Comparison of ENCODE assay signal across 27 mouse cellular contexts in the genomic region with DNA sequence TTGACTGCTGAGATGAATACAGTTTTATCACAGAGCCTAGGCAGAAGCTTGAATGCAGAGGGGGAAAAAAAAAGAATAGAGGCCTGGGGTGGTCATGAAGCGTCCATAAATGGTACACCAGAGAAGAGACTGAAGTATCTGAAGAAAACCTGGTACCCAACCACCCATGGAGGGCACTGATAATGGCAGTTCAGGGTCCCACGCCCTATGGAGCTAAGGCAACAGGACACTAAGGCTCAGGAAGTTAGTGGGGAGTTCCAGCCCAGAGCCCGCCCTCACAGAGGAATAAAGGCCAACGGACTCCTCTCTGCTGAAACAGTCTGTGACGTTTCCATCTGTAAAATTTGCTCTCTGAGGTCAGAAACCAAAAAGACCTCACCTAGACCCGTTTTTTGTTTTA. TPM values are rescaled to one million over a fixed set of nuclear protein-coding genes. Genes with fewer than 3 reads are reported as not detected.
DNase-seq lines count a peak whose midpoint lies in the region; ATAC-seq and TF ChIP-seq lines count a peak whose summit lies in the region.
"Had no signal": no experiment of that assay in that cellular context is flagged by ENCODE, and none has a peak within 500 bp of the region (broad histone marks: within the 10 kb centered on the region; RNA-seq: fewer than 3 reads in every experiment).

No protein-coding gene starts in this region.

- H3K4me2 ChIP-seq in liver, embryonic 14.5 days (ENCODE audit: low read depth) = peak overlapping the region; percentile 23
- H3K4me2 ChIP-seq: embryonic facial prominence, embryonic 12.5 days; heart, embryonic 12.5 days; hindbrain, embryonic 15.5 days had no signal

- peak; percentile 60 for DNase-seq in liver
- DNase-seq in liver, embryonic 14.5 days (ENCODE audit: low read depth in 3 of 3, low spot score in 3 of 3) = peak in 1 of 3 experiments; percentile 47
- DNase-seq in limb, embryonic 10.5 days (ENCODE audit: low spot score) = no peak
- DNase-seq in lung, postnatal 10 days = no peak
- DNase-seq in left cerebral cortex, postnatal 14 days (ENCODE audit: low spot score in 2 of 2) = no peak
- DNase-seq: adrenal gland, adult 2 months; adrenal gland, postnatal 36 days; cerebellum, adult 11 months; cerebellum, adult 8-10 months; cerebellum, postnatal 14 days; gastrocnemius, adult 2 months; gastrocnemius, postnatal 25 days had no signal

- H3K36me3 ChIP-seq in liver, embryonic 14.5 days (replicated peaks; ENCODE audit: control insufficient read depth, insufficient read depth, low read depth) = no peaks in the 10 kb centered on the region
- H3K36me3 ChIP-seq in limb, embryonic 10.5 days = no peaks in the 10 kb centered on the region
- H3K36me3 ChIP-seq: embryonic facial prominence, embryonic 12.5 days; forebrain, embryonic 10.5 days; heart, embryonic 12.5 days; hindbrain, embryonic 10.5 days; hindbrain, embryonic 15.5 days had no signal

- no peaks in the 10 kb centered on the region for H3K27me3 ChIP-seq in liver, embryonic 14.5 days (ENCODE audit: control insufficient read depth, insufficient read depth, low read length)
- H3K27me3 ChIP-seq in limb, embryonic 10.5 days (ENCODE audit: low read depth, poor library complexity, severe bottlenecking) = peaks cover 4% of the 10 kb centered on the region; the same call in 1 of the 2 replicates
- H3K27me3 ChIP-seq: embryonic facial prominence, embryonic 12.5 days; hindbrain, embryonic 15.5 days had no signal

- no peak for TF ChIP-seq CTCF in liver, embryonic 14.5 days (IDR thresholded peaks at IDR 0.05; ENCODE audit: low read depth)

- no peak overlapping the region for H3K4me3 ChIP-seq in liver, embryonic 14.5 days (ENCODE audit: insufficient read depth in 1 of 2, low read depth in 2 of 2, low read length in 2 of 2)
- no peak overlapping the region for H3K4me3 ChIP-seq in limb, embryonic 10.5 days
- H3K4me3 ChIP-seq: embryonic facial prominence, embryonic 12.5 days; forebrain, embryonic 10.5 days; gastrocnemius, adult 2 months; heart, embryonic 12.5 days; hindbrain, embryonic 10.5 days; hindbrain, embryonic 15.5 days had no signal

- ATAC-seq in erythroblast, adult 5-6 weeks (replicated peaks; ENCODE audit: low FRiP score, poor library complexity, severe bottlenecking) = 0 out of 2 replicates have a peak, but pooled peaks have one; percentile 24
- peak; percentile 78 for ATAC-seq in liver, embryonic 14.5 days (ENCODE audit: insufficient read depth)
- ATAC-seq: activated CD4-positive, CD25-positive, alpha-beta regulatory T cell, adult 4 months; forebrain, embryonic 14.5 days; Patski had no signal

- intact Hi-C loops in left cerebral cortex, postnatal 14 days (cut with DNase I) = no loop called here

- no peaks in the 10 kb centered on the region for H3K9me3 ChIP-seq in liver, embryonic 14.5 days (ENCODE audit: control insufficient read depth, low read length)
- no peaks in the 10 kb centered on the region for H3K9me3 ChIP-seq in limb, embryonic 10.5 days (replicated peaks)
- H3K9me3 ChIP-seq: embryonic facial prominence, embryonic 12.5 days; forebrain, embryonic 10.5 days; heart, embryonic 12.5 days; hindbrain, embryonic 10.5 days; hindbrain, embryonic 15.5 days had no signal

- 20% methylated on average over 6 of the region's 6 CpGs for WGBS in liver, embryonic 14.5 days (ENCODE audit: insufficient replicate concordance)
- 85% methylated on average over 6 of the region's 6 CpGs for WGBS in limb, embryonic 10.5 days

- no peak overlapping the region; the same call in 1 of the 2 replicates for H3K9ac ChIP-seq in liver, embryonic 14.5 days (replicated peaks)
- H3K9ac ChIP-seq: embryonic facial prominence, embryonic 12.5 days; heart, embryonic 12.5 days; hindbrain, embryonic 15.5 days had no signal

- TF ChIP-seq EP300 in liver, embryonic 14.5 days (IDR thresholded peaks at IDR 0.05; ENCODE audit: low read depth) = peak; percentile 47

- H3K27ac ChIP-seq in liver, embryonic 14.5 days = peak overlapping the region; percentile 48
- no peak overlapping the region for H3K27ac ChIP-seq in limb, embryonic 10.5 days
- H3K27ac ChIP-seq: embryonic facial prominence, embryonic 12.5 days; forebrain, embryonic 10.5 days; gastrocnemius, adult 2 months; hindbrain, embryonic 10.5 days; hindbrain, embryonic 15.5 days had no signal

- H3K4me1 ChIP-seq in liver, embryonic 14.5 days (replicated peaks; ENCODE audit: control insufficient read depth in 2 of 2, insufficient read depth in 2 of 2, low read length in 1 of 2) = peaks cover 35 to 48% of the 10 kb centered on the region in 2 experiments
- peaks cover 27% of the 10 kb centered on the region for H3K4me1 ChIP-seq in limb, embryonic 10.5 days

RNA-seq across cellular contexts. Expression of a gene that starts 11.6 kb away (rescaled TPM):
- total RNA-seq in erythroblast, adult 5-6 weeks (2015; ENCODE audit: low replicate concordance) = 6.7 and 18.6 TPM in 2 replicates
- 4.6 and 6.2 TPM in 2 replicates for total RNA-seq in erythroblast, adult 5-6 weeks (2017; ENCODE audit: low replicate concordance)
- 3.8 and 5.7 TPM in 2 replicates for polyA plus RNA-seq in liver, embryonic 14.5 days (2012; rRNA removed)
- 9.4 and 10.4 TPM in 2 replicates for polyA plus RNA-seq in liver, embryonic 14.5 days (2014; fragmentation: Nextera tagmentation; extraction: Ambion mirVana)
- 18.7 and 22.3 TPM in 2 replicates for polyA plus RNA-seq in limb, embryonic 10.5 days (2016; fragmentation: Nextera tagmentation; extraction: Ambion mirVana)
- total RNA-seq in left cerebral cortex, postnatal 14 days (2021) = 1 to 10 TPM; 4.3 to 4.9 TPM

RNA-seq across cellular contexts. Expression of a gene that starts 16.3 kb away (rescaled TPM):
- total RNA-seq in erythroblast, adult 5-6 weeks (2015; ENCODE audit: low replicate concordance) = not detected in 2 replicates
- not detected in 2 replicates for total RNA-seq in erythroblast, adult 5-6 weeks (2017; ENCODE audit: low replicate concordance)
- not detected in 2 replicates for polyA plus RNA-seq in liver, embryonic 14.5 days (2012; rRNA removed)
- not detected in 2 replicates for polyA plus RNA-seq in liver, embryonic 14.5 days (2014; fragmentation: Nextera tagmentation; extraction: Ambion mirVana)
- not detected in 2 replicates for polyA plus RNA-seq in limb, embryonic 10.5 days (2016; fragmentation: Nextera tagmentation; extraction: Ambion mirVana)
- not detected for total RNA-seq in left cerebral cortex, postnatal 14 days (2021)
- total RNA-seq: adrenal gland, adult 2 months; adrenal gland, postnatal 36 days; CH12.LX; gastrocnemius, adult 2 months; gastrocnemius, postnatal 25 days; granulocyte monocyte progenitor cell, adult 5-6 weeks; heart, adult 8-10 months; heart, postnatal 25 days had no signal
- polyA plus RNA-seq: activated CD4-positive, CD25-positive, alpha-beta regulatory T cell, adult 4 months; adrenal gland, adult 2 months; cortical plate, adult 2 months; embryonic facial prominence, embryonic 12.5 days; forebrain, embryonic 10.5 days; forebrain, embryonic 14.5 days; heart, embryonic 12.5 days; heart, embryonic 16.5 days; hindbrain, embryonic 10.5 days; hindbrain, embryonic 15.5 days; Patski had no signal

RNA-seq across cellular contexts. Expression of a gene that starts 33.3 kb away (rescaled TPM):
- total RNA-seq in erythroblast, adult 5-6 weeks (2015; ENCODE audit: low replicate concordance) = 6.9 and 16.9 TPM in 2 replicates
- total RNA-seq in erythroblast, adult 5-6 weeks (2017; ENCODE audit: low replicate concordance) = 3.6 and 3.8 TPM in 2 replicates
- 5.7 and 7.3 TPM in 2 replicates for polyA plus RNA-seq in liver, embryonic 14.5 days (2012; rRNA removed)
- 5.4 and 7.5 TPM in 2 replicates for polyA plus RNA-seq in liver, embryonic 14.5 days (2014; fragmentation: Nextera tagmentation; extraction: Ambion mirVana)
- 1.1 and 1.8 TPM in 2 replicates for polyA plus RNA-seq in limb, embryonic 10.5 days (2016; fragmentation: Nextera tagmentation; extraction: Ambion mirVana)
- total RNA-seq in left cerebral cortex, postnatal 14 days (2021) = 1 to 10 TPM; 1.3 to 2.0 TPM

RNA-seq across cellular contexts. Expression of a gene that starts 50.0 kb away (rescaled TPM):
- total RNA-seq in erythroblast, adult 5-6 weeks (2015; ENCODE audit: low replicate concordance) = not detected in 2 replicates
- total RNA-seq in erythroblast, adult 5-6 weeks (2017; ENCODE audit: low replicate concordance) = 0.85 and 1.5 TPM in 2 replicates
- polyA plus RNA-seq in liver, embryonic 14.5 days (2012; rRNA removed) = 0.48 and 0.84 TPM in 2 replicates
- polyA plus RNA-seq in liver, embryonic 14.5 days (2014; fragmentation: Nextera tagmentation; extraction: Ambion mirVana) = 0.46 and 0.72 TPM in 2 replicates
- polyA plus RNA-seq in limb, embryonic 10.5 days (2016; fragmentation: Nextera tagmentation; extraction: Ambion mirVana) = 1.9 and 2.4 TPM in 2 replicates
- total RNA-seq in left cerebral cortex, postnatal 14 days (2021) = 10 to 100 TPM; 23.2 to 39.8 TPM
